Mouse (Mus musculus) stomach, embryonic 16.5 days (tissue): Measurements from ENCODE around the gene Shank3. TPM values are rescaled to one million over a fixed set of nuclear protein-coding genes. Genes with fewer than 3 reads are reported as not detected.

Source experiments
- ATAC-seq: fragments of 200-750 bp; cut with Nextera tagmentation; 2 replicates; pipeline ENCODE4 v1.8.0; 2017; ENCODE audit warnings: moderate number of reproducible peaks, moderate TSS enrichment; ENCODE audit not compliant: insufficient read depth, low FRiP score
- H3K27ac ChIP-seq: fragments of 300-500 bp; sonication (generic); 2 replicates; pipeline ENCODE4 v1.5.1; 2014; ENCODE audit warnings: low read length
- H3K27me3 ChIP-seq: fragments of 300-500 bp; sonication (generic); 2 replicates; pipeline ENCODE4 v1.6.1; 2014; ENCODE audit warnings: low read length, control low read depth, mixed read lengths; ENCODE audit not compliant: control insufficient read depth, insufficient read depth
- H3K36me3 ChIP-seq: fragments of 300-500 bp; sonication (generic); 2 replicates; pipeline ENCODE4 v1.6.1; 2014; ENCODE audit warnings: low read length; ENCODE audit not compliant: control insufficient read depth, insufficient read depth
- H3K4me1 ChIP-seq: fragments of 300-500 bp; sonication (generic); 2 replicates; pipeline ENCODE4 v1.6.1; 2014; ENCODE audit warnings: low read length, control low read depth, mixed read lengths; ENCODE audit not compliant: control insufficient read depth, insufficient read depth
- H3K4me2 ChIP-seq: fragments of 300-500 bp; sonication (generic); 2 replicates; pipeline ENCODE4 v1.6.1; 2014; ENCODE audit warnings: low read depth, low read length, mixed read lengths
- H3K4me3 ChIP-seq: fragments of 300-500 bp; sonication (generic); replicated peaks from 2 replicates; pipeline ENCODE4 v1.5.1; 2014; ENCODE audit warnings: mild to moderate bottlenecking, low read length
- H3K9ac ChIP-seq: fragments of 300-500 bp; sonication (generic); 2 replicates; pipeline ENCODE4 v1.6.1; 2014; ENCODE audit warnings: low read length
- H3K9me3 ChIP-seq: fragments of 300-500 bp; sonication (generic); replicated peaks from 2 replicates; pipeline ENCODE4 v1.6.1; 2016; ENCODE audit warnings: low read length, control low read depth; ENCODE audit not compliant: control insufficient read depth
- WGBS: fragments of 180-500 bp; shearing (Covaris S2); extraction: QIAGEN DNeasy Blood & Tissue Kit; methylation state at CpG from one replicate; pipeline ENCODE4 v1.1.7; 2014; 5-methylcytosine and 5-hydroxymethylcytosine counted together
- polyA plus RNA-seq: library from polyadenylated mRNA; unstranded; fragments of >200 nt; fragmentation: Nextera tagmentation; extraction: Ambion mirVana; gene quantifications from 2 replicates; pipeline ENCODE4 v1.2.1, GENCODE M21; 2015

Gene Shank3
- polyA plus RNA-seq, 1 experiment from 2014 or later = 1.8 TPM

- no peaks in the 10 kb centered on the region for H3K4me1 ChIP-seq
- no peak overlapping the region for H3K9ac ChIP-seq
- no peak overlapping the region for H3K4me2 ChIP-seq
- H3K9me3 ChIP-seq = no peaks in the 10 kb centered on the region
- no peak for ATAC-seq
- WGBS = 92% methylated on average over 9 of the region's 9 CpGs
- H3K27ac ChIP-seq = no peak overlapping the region
- H3K27me3 ChIP-seq = no peaks in the 10 kb centered on the region
- H3K36me3 ChIP-seq = 0 out of 2 replicates have a peak, but pooled peaks cover 2% of the 10 kb centered on the region
- no peak overlapping the region for H3K4me3 ChIP-seq
Measured at GRCm38 (mm10) chr15:89504838-89505237, 5.4 kb downstream of the Shank3 start.

- no peak overlapping the region for H3K9ac ChIP-seq
- no peak overlapping the region for H3K27ac ChIP-seq
- H3K36me3 ChIP-seq = 0 out of 2 replicates have a peak, but pooled peaks cover 2% of the 10 kb centered on the region
- H3K4me2 ChIP-seq = no peak overlapping the region
- 85% methylated on average over 8 of the region's 8 CpGs for WGBS
- ATAC-seq = no peak
- H3K4me1 ChIP-seq = no peaks in the 10 kb centered on the region
- H3K4me3 ChIP-seq = no peak overlapping the region
- no peaks in the 10 kb centered on the region for H3K27me3 ChIP-seq
- H3K9me3 ChIP-seq = no peaks in the 10 kb centered on the region
Measured at GRCm38 (mm10) chr15:89507751-89508150, 8.3 kb downstream of the Shank3 start.

- 0 out of 2 replicates have a peak, but pooled peaks cover 2% of the 10 kb centered on the region for H3K36me3 ChIP-seq
- no peak overlapping the region for H3K4me2 ChIP-seq
- H3K4me3 ChIP-seq = no peak overlapping the region
- H3K27me3 ChIP-seq = no peaks in the 10 kb centered on the region
- no peak overlapping the region for H3K27ac ChIP-seq
- H3K9me3 ChIP-seq = no peaks in the 10 kb centered on the region
- no peaks in the 10 kb centered on the region for H3K4me1 ChIP-seq
- no peak for ATAC-seq
- no peak overlapping the region for H3K9ac ChIP-seq
- 60% methylated on average over 4 of the region's 4 CpGs for WGBS
Measured at GRCm38 (mm10) chr15:89512679-89513078, 13.3 kb downstream of the Shank3 start.

GRCm38 (mm10) chr15:89521951-89522350 lies 22.5 kb downstream of the Shank3 start:
- Histone ChIP-seq H3K9ac (no peak overlapping the region), H3K4me3 (no peak overlapping the region), H3K27me3 (peaks cover 21% of the 10 kb centered on the region), H3K36me3 (no peaks in the 10 kb centered on the region), H3K4me1 (0 out of 2 replicates have a peak, but pooled peaks cover 3% of the 10 kb centered on the region), H3K9me3 (no peaks in the 10 kb centered on the region), H3K4me2 (no peak overlapping the region), H3K27ac (no peak overlapping the region)
- 70% methylated on average over 7 of the region's 7 CpGs for WGBS
- no peak for ATAC-seq

- peaks cover 21% of the 10 kb centered on the region for H3K27me3 ChIP-seq
- no peak overlapping the region for H3K4me3 ChIP-seq
- H3K27ac ChIP-seq = no peak overlapping the region
- H3K4me1 ChIP-seq = 0 out of 2 replicates have a peak, but pooled peaks cover 3% of the 10 kb centered on the region
- H3K4me2 ChIP-seq = no peak overlapping the region; the same call in 1 of the 2 replicates
- H3K9ac ChIP-seq = no peak overlapping the region
- no peaks in the 10 kb centered on the region for H3K9me3 ChIP-seq
- 87% methylated on average over 10 of the region's 10 CpGs for WGBS
- no peak for ATAC-seq
- no peaks in the 10 kb centered on the region for H3K36me3 ChIP-seq
Measured at GRCm38 (mm10) chr15:89522566-89523282, 23.3 kb downstream of the Shank3 start.

GRCm38 (mm10) chr15:89523283-89523832 lies 23.9 kb downstream of the Shank3 start:
- WGBS = 11% methylated on average over 30 of the region's 47 CpGs
- ATAC-seq = peak; percentile 59
- peak overlapping the region; percentile 61 for H3K4me3 ChIP-seq
- no peaks in the 10 kb centered on the region for H3K9me3 ChIP-seq
- H3K27ac ChIP-seq = no peak overlapping the region
- peak overlapping the region; percentile 76 for H3K9ac ChIP-seq
- no peaks in the 10 kb centered on the region for H3K36me3 ChIP-seq
- H3K4me1 ChIP-seq = 0 out of 2 replicates have a peak, but pooled peaks cover 3% of the 10 kb centered on the region
- peaks cover 21% of the 10 kb centered on the region for H3K27me3 ChIP-seq
- H3K4me2 ChIP-seq = peak overlapping the region; percentile 87

- Histone ChIP-seq H3K4me2 (peak overlapping the region; percentile 87), H3K36me3 (no peaks in the 10 kb centered on the region), H3K27me3 (peaks cover 21% of the 10 kb centered on the region), H3K9ac (peak overlapping the region; percentile 76), H3K4me1 (0 out of 2 replicates have a peak, but pooled peaks cover 3% of the 10 kb centered on the region), H3K27ac (no peak overlapping the region), H3K4me3 (peak overlapping the region; percentile 61), H3K9me3 (no peaks in the 10 kb centered on the region)
- ATAC-seq = no peak
- WGBS = 12% methylated on average over 50 of the region's 52 CpGs
Measured at GRCm38 (mm10) chr15:89524001-89524571, 24.7 kb downstream of the Shank3 start.

- H3K9me3 ChIP-seq = no peaks in the 10 kb centered on the region
- no peak overlapping the region for H3K9ac ChIP-seq
- no peak for ATAC-seq
- peak overlapping the region; percentile 87; the same call in 1 of the 2 replicates for H3K4me2 ChIP-seq
- H3K4me3 ChIP-seq = peak overlapping the region; percentile 61
- H3K4me1 ChIP-seq = 0 out of 2 replicates have a peak, but pooled peaks cover 3% of the 10 kb centered on the region
- WGBS = 75% methylated on average over 8 of the region's 8 CpGs
- no peaks in the 10 kb centered on the region for H3K36me3 ChIP-seq
- peaks cover 21% of the 10 kb centered on the region for H3K27me3 ChIP-seq
- H3K27ac ChIP-seq = no peak overlapping the region
Measured at GRCm38 (mm10) chr15:89524611-89525415, 25.4 kb downstream of the Shank3 start.
